Mouse (Mus musculus): Measurements from ENCODE around the gene Atp8a2.

Atp8a2 gene

GRCm38 (mm10) chr14:59657098-59657497 lies 539.9 kb downstream of the Atp8a2 start:
- DNase-seq (ENCODE audit: inconsistent age in 2 of 2, low spot score in 1 of 2): no peak

GRCm38 (mm10) chr14:59656591-59656990 lies 540.4 kb downstream of the Atp8a2 start:
- DNase-seq (ENCODE audit: inconsistent age in 2 of 2, low spot score in 1 of 2): no peak

- no peak for DNase-seq (ENCODE audit: inconsistent age in 2 of 2, low spot score in 1 of 2)
Observed at GRCm38 (mm10) chr14:59649337-59649736, 547.6 kb downstream of the Atp8a2 start.

- DNase-seq (ENCODE audit: inconsistent age in 2 of 2, low spot score in 1 of 2): peak; percentile 61 to 72
Observed at GRCm38 (mm10) chr14:59648611-59649010, 548.4 kb downstream of the Atp8a2 start.

GRCm38 (mm10) chr14:59646826-59647697 lies 549.9 kb downstream of the Atp8a2 start:
- peak; percentile 40 to 73 for DNase-seq (ENCODE audit: inconsistent age in 2 of 2, low spot score in 1 of 2)

- no peak for DNase-seq (ENCODE audit: inconsistent age in 2 of 2, low spot score in 1 of 2)
Observed at GRCm38 (mm10) chr14:59644896-59645295, 552.1 kb downstream of the Atp8a2 start.

- no peak for DNase-seq (ENCODE audit: inconsistent age in 2 of 2, low spot score in 1 of 2)
Observed at GRCm38 (mm10) chr14:59644166-59644565, 552.8 kb downstream of the Atp8a2 start.

- peak in 1 of 2 experiments; percentile 35 for DNase-seq (ENCODE audit: inconsistent age in 2 of 2, low spot score in 1 of 2)
Observed at GRCm38 (mm10) chr14:59643582-59643981, 553.4 kb downstream of the Atp8a2 start.

- no peak for DNase-seq (ENCODE audit: inconsistent age in 2 of 2, low spot score in 1 of 2)
Observed at GRCm38 (mm10) chr14:59641856-59642255, 555.1 kb downstream of the Atp8a2 start.

- DNase-seq (ENCODE audit: inconsistent age in 2 of 2, low spot score in 1 of 2): no peak
Observed at GRCm38 (mm10) chr14:59638906-59639703, 557.9 kb downstream of the Atp8a2 start.

- DNase-seq (ENCODE audit: inconsistent age in 2 of 2, low spot score in 1 of 2): no peak
Observed at GRCm38 (mm10) chr14:59633988-59634387, 563.0 kb downstream of the Atp8a2 start.

- no peak for DNase-seq (ENCODE audit: inconsistent age in 2 of 2, low spot score in 1 of 2)
Observed at GRCm38 (mm10) chr14:59633295-59633898, 563.6 kb downstream of the Atp8a2 start.

GRCm38 (mm10) chr14:59632067-59632466 lies 564.9 kb downstream of the Atp8a2 start:
- no peak for DNase-seq (ENCODE audit: inconsistent age in 2 of 2, low spot score in 1 of 2)

GRCm38 (mm10) chr14:59630096-59630495 lies 566.9 kb downstream of the Atp8a2 start:
- no peak for DNase-seq (ENCODE audit: inconsistent age in 2 of 2, low spot score in 1 of 2)

- no peak for DNase-seq (ENCODE audit: inconsistent age in 2 of 2, low spot score in 1 of 2)
Observed at GRCm38 (mm10) chr14:59629308-59629707, 567.7 kb downstream of the Atp8a2 start.

- no peak for DNase-seq (ENCODE audit: inconsistent age in 2 of 2, low spot score in 1 of 2)
Observed at GRCm38 (mm10) chr14:59627823-59628222, 569.2 kb downstream of the Atp8a2 start.

GRCm38 (mm10) chr14:59627142-59627680 lies 569.8 kb downstream of the Atp8a2 start:
- no peak for DNase-seq (ENCODE audit: inconsistent age in 2 of 2, low spot score in 1 of 2)

GRCm38 (mm10) chr14:59626711-59627110 lies 570.3 kb downstream of the Atp8a2 start:
- DNase-seq (ENCODE audit: inconsistent age in 2 of 2, low spot score in 1 of 2): peak in 1 of 2 experiments; percentile 40

- DNase-seq (ENCODE audit: inconsistent age in 2 of 2, low spot score in 1 of 2): peak; percentile 34 to 70
Observed at GRCm38 (mm10) chr14:59625806-59626364, 571.1 kb downstream of the Atp8a2 start.

GRCm38 (mm10) chr14:59625158-59625805 lies 571.7 kb downstream of the Atp8a2 start, which contains the start of gene Shisa2:
Shisa2 (plus strand) TSS chr14:59625308.
- DNase-seq (ENCODE audit: inconsistent age in 2 of 2, low spot score in 1 of 2): peak; percentile 80 to 93

Measured in adrenal gland, adult (tissue).